In the genomic region with DNA sequence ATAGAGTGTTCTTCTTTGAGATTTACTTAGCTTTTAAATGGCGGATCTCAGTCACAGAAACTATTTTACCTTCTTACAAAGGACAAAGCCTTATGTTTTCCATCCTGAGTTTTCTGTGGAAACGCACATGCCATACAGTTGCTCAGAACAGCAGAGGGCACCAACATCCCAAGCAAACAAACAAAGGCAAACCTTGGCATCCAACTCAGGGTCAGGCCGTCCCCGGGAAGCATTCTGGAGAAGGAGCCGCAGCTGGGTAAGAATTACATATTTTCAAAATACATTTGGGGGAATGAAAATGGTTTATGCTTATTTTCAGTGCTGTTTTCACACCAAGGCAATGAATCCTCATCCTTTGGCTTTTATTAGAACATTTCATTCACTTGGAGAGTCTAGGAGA, we compare ENCODE assay signal across 8 mouse cellular contexts.
DNase-seq lines count a peak whose midpoint lies in the region; TF ChIP-seq lines count a peak whose summit lies in the region.

No protein-coding gene starts in this region.

- DNase-seq in right cerebral cortex, adult 18-20 months = peak; percentile 30
- no peak for DNase-seq in right cerebral cortex, postnatal 36 days (ENCODE audit: low spot score in 2 of 2)
- peak; percentile 73 for DNase-seq in embryo, embryonic 10 days (ENCODE audit: low spot score)
- DNase-seq in heart, adult 9 months (ENCODE audit: low spot score in 2 of 2) = peak; percentile 34 to 57
- peak; percentile 20 for DNase-seq in layer of hippocampus, adult 9-11 months
- DNase-seq in mesoderm, embryonic 11.5 days (ENCODE audit: low read depth, low spot score) = peak; percentile 31
- no peak for DNase-seq in spleen, adult 12 weeks (ENCODE audit: low spot score)

- WGBS in small intestine, adult 2 months = 49% methylated on average over 5 of the region's 5 CpGs

- H3K27me3 ChIP-seq in small intestine, adult 2 months (ENCODE audit: control insufficient read depth, insufficient read depth, low read length) = no peaks in the 10 kb centered on the region

- 0 out of 2 replicates have a peak, but pooled peaks have one; percentile 30 for TF ChIP-seq CTCF in small intestine, adult 2 months (IDR thresholded peaks at IDR 0.05; ENCODE audit: extremely low read depth, insufficient read length, insufficient replicate concordance, low read depth, low read length)

- H3K36me3 ChIP-seq in small intestine, adult 2 months (ENCODE audit: control insufficient read depth, insufficient read depth, low read length) = no peaks in the 10 kb centered on the region

- H3K4me1 ChIP-seq in small intestine, adult 2 months (ENCODE audit: control insufficient read depth, insufficient read depth, insufficient read length, low read length) = no peaks in the 10 kb centered on the region

- H3K4me3 ChIP-seq in small intestine, adult 2 months (ENCODE audit: low read depth, low read length) = no peak overlapping the region

- TF ChIP-seq POLR2A in small intestine, adult 2 months (IDR thresholded peaks at IDR 0.05; ENCODE audit: low read depth, low read length) = no peak

- no peak overlapping the region for H3K27ac ChIP-seq in small intestine, adult 2 months (ENCODE audit: insufficient read depth, low read depth, low read length)

Comparison
In these comparisons a context has a peak if more than half of its experiments do, and no peak if none do; other contexts are left out.
1. DNase-seq: peak in right cerebral cortex, adult 18-20 months (single experiment), embryo, embryonic 10 days (single experiment), heart, adult 9 months (2 of 2), layer of hippocampus, adult 9-11 months (single experiment) and mesoderm, embryonic 11.5 days (single experiment); none in right cerebral cortex, postnatal 36 days (0 of 2) and spleen, adult 12 weeks (single experiment).